Mouse (Mus musculus) heart, embryonic 11.5 days (tissue): ENCODE measurements around the gene Urb1. TPM values are rescaled to one million over a fixed set of nuclear protein-coding genes. Genes with fewer than 3 reads are reported as not detected.
"Not testable (repeated sequence)": the region's sequence is repeated elsewhere in the genome, so short reads cannot be mapped to it uniquely, and the experiment has no call there.

Experiments
- ATAC-seq: fragments of 200-750 bp; cut with Nextera tagmentation; replicated peaks from 2 replicates; pipeline ENCODE4 v1.8.0; 2017; ENCODE audit warnings: moderate library complexity; ENCODE audit not compliant: insufficient number of reproducible peaks, low FRiP score, low TSS enrichment
- H3K27ac ChIP-seq: fragments of 300-500 bp; sonication (generic); 2 replicates; pipeline ENCODE4 v1.5.1; 2014; ENCODE audit warnings: mild to moderate bottlenecking, low read depth, low read length
- H3K27me3 ChIP-seq: fragments of 300-500 bp; sonication (generic); 2 replicates; pipeline ENCODE4 v1.6.1; 2014; ENCODE audit warnings: mild to moderate bottlenecking, low read length, mixed read lengths; ENCODE audit not compliant: control insufficient read depth, insufficient read depth
- H3K36me3 ChIP-seq: fragments of 300-500 bp; sonication (generic); 2 replicates; pipeline ENCODE4 v1.6.1; 2014; ENCODE audit warnings: mild to moderate bottlenecking, low read length, moderate library complexity, mixed read lengths; ENCODE audit not compliant: control insufficient read depth, insufficient read depth
- H3K4me1 ChIP-seq: fragments of 300-500 bp; sonication (generic); 2 replicates; pipeline ENCODE4 v1.6.1; 2014; ENCODE audit warnings: low read length; ENCODE audit not compliant: control insufficient read depth, insufficient read depth
- H3K4me2 ChIP-seq: fragments of 300-500 bp; sonication (generic); 2 replicates; pipeline ENCODE4 v1.6.1; 2014; ENCODE audit warnings: mild to moderate bottlenecking, moderate library complexity
- H3K4me3 ChIP-seq: fragments of 300-500 bp; sonication (generic); 2 replicates; pipeline ENCODE4 v1.5.1; 2014; ENCODE audit warnings: low read depth, low read length
- H3K9ac ChIP-seq: fragments of 300-500 bp; sonication (generic); 2 replicates; pipeline ENCODE4 v1.6.1; 2014; ENCODE audit warnings: mild to moderate bottlenecking, low read depth, low read length, moderate library complexity
- H3K9me3 ChIP-seq: fragments of 300-500 bp; sonication (generic); replicated peaks from 2 replicates; pipeline ENCODE4 v1.6.1; 2016; ENCODE audit warnings: low read length; ENCODE audit not compliant: control insufficient read depth
- WGBS: fragments of 180-500 bp; shearing (Covaris S2); extraction: QIAGEN DNeasy Blood & Tissue Kit; methylation state at CpG from one replicate; pipeline ENCODE4 v1.1.7; 2014; ENCODE audit not compliant: insufficient replicate concordance; 5-methylcytosine and 5-hydroxymethylcytosine counted together
- polyA plus RNA-seq: library from polyadenylated mRNA; unstranded; fragments of >200 nt; fragmentation: Nextera tagmentation; extraction: Ambion mirVana; gene quantifications from 2 replicates; pipeline ENCODE4 v1.2.1, GENCODE M21; 2014

The Urb1 gene
- polyA plus RNA-seq, 1 experiment from 2014 or later, result 9.9 TPM

- H3K9ac ChIP-seq, result no peak overlapping the region
- H3K36me3 ChIP-seq, result no peaks in the 10 kb centered on the region
- H3K9me3 ChIP-seq, result no peaks in the 10 kb centered on the region
- H3K27ac ChIP-seq, result no peak overlapping the region
- 74% methylated on average over 7 of the region's 7 CpGs for WGBS
- no peak for ATAC-seq
- peaks cover 14% of the 10 kb centered on the region; the same call in 1 of the 2 replicates for H3K4me1 ChIP-seq
- H3K4me2 ChIP-seq, result no peak overlapping the region; the same call in 1 of the 2 replicates
- peaks cover 29% of the 10 kb centered on the region for H3K27me3 ChIP-seq
- no peak overlapping the region for H3K4me3 ChIP-seq
Measured at GRCm38 (mm10) chr16:90829136-90829535, 18.9 kb upstream of the Urb1 start.

DNA sequence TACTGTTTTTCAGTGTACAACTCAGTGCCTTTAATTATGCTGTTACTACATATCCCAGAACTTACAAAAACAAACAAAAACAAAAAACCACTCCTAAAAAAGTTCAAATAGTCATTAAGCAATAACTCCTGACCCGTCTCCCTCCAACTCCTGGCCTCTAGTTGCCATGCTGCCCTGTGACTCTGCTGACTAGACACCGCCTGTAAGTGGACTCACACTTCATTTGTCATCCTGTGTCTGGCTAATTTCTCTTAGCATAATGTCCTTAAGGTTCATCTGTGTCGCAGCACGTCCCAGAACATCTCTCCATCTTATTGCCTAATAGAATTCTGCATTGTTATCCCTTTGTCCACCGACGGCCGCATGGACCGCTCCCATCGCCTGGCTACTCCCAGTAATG is 17.3 kb upstream of the Urb1 start:
- no peaks in the 10 kb centered on the region for H3K36me3 ChIP-seq
- no peak overlapping the region for H3K9ac ChIP-seq
- H3K27ac ChIP-seq, result no peak overlapping the region
- H3K9me3 ChIP-seq, result no peaks in the 10 kb centered on the region
- peaks cover 23% of the 10 kb centered on the region for H3K27me3 ChIP-seq
- 82% methylated on average over 9 of the region's 9 CpGs for WGBS
- no peak for ATAC-seq
- H3K4me1 ChIP-seq, result peaks cover 7% of the 10 kb centered on the region; the same call in 1 of the 2 replicates
- no peak overlapping the region for H3K4me3 ChIP-seq
- no peak overlapping the region for H3K4me2 ChIP-seq

GRCm38 (mm10) chr16:90826457-90826856 is 16.2 kb upstream of the Urb1 start, which contains the start of gene Eva1c:
TSS of gene Eva1c (plus strand) at chr16:90826719.
- H3K9ac ChIP-seq, result no peak within 1 kb of the TSS

GRCm38 (mm10) chr16:90826041-90826440 is 15.8 kb upstream of the Urb1 start:
- Histone ChIP-seq H3K27me3 (peaks cover 9% of the 10 kb centered on the region), H3K9ac (no peak overlapping the region), H3K36me3 (no peaks in the 10 kb centered on the region), H3K27ac (no peak overlapping the region), H3K9me3 (no peaks in the 10 kb centered on the region), H3K4me2 (no peak overlapping the region), H3K4me3 (no peak overlapping the region), H3K4me1 (peaks cover 5% of the 10 kb centered on the region; the same call in 1 of the 2 replicates)
- 83% methylated on average over 5 of the region's 5 CpGs for WGBS
- ATAC-seq, result no peak

More at GRCm38 (mm10) chr16:90826457-90826856, 16.2 kb upstream of the Urb1 start, which contains the start of gene Eva1c:
- Histone ChIP-seq H3K27me3 (peaks cover 13% of the 10 kb centered on the region), H3K4me2 (no peak within 1 kb of the TSS), H3K27ac (no peak within 1 kb of the TSS), H3K9me3 (no peaks in the 10 kb centered on the region), H3K4me3 (no peak within 1 kb of the TSS), H3K4me1 (peaks cover 7% of the 10 kb centered on the region; the same call in 1 of the 2 replicates), H3K36me3 (no peaks in the 10 kb centered on the region)
- WGBS, result 63% methylated on average over 7 of the region's 7 CpGs
- ATAC-seq, result no peak

GRCm38 (mm10) chr16:90823986-90824385 is 13.8 kb upstream of the Urb1 start:
- H3K4me3 ChIP-seq, H3K4me1 ChIP-seq, H3K27me3 ChIP-seq, H3K9ac ChIP-seq, H3K9me3 ChIP-seq, H3K36me3 ChIP-seq, ATAC-seq, H3K27ac ChIP-seq, H3K4me2 ChIP-seq: not testable (repeated sequence)
- WGBS, result 62% methylated on average over 4 of the region's 4 CpGs

- no peak overlapping the region for H3K4me2 ChIP-seq
- H3K9me3 ChIP-seq, result no peaks in the 10 kb centered on the region
- no peaks in the 10 kb centered on the region for H3K36me3 ChIP-seq
- no peak overlapping the region for H3K4me3 ChIP-seq
- H3K4me1 ChIP-seq, result no peaks in the 10 kb centered on the region
- no peak for ATAC-seq
- H3K27me3 ChIP-seq, result no peaks in the 10 kb centered on the region
- H3K9ac ChIP-seq, result no peak overlapping the region
- no peak overlapping the region for H3K27ac ChIP-seq
- 67% methylated on average over 7 of the region's 7 CpGs for WGBS
Measured at GRCm38 (mm10) chr16:90822981-90823380, 12.8 kb upstream of the Urb1 start.

GRCm38 (mm10) chr16:90822284-90822935 is 12.2 kb upstream of the Urb1 start:
- Histone ChIP-seq H3K9ac (no peak overlapping the region), H3K4me1 (no peaks in the 10 kb centered on the region), H3K27ac (no peak overlapping the region), H3K4me3 (no peak overlapping the region), H3K4me2 (no peak overlapping the region), H3K27me3 (no peaks in the 10 kb centered on the region), H3K9me3 (no peaks in the 10 kb centered on the region), H3K36me3 (no peaks in the 10 kb centered on the region)
- no peak for ATAC-seq
- 81% methylated on average over 10 of the region's 10 CpGs for WGBS

DNA sequence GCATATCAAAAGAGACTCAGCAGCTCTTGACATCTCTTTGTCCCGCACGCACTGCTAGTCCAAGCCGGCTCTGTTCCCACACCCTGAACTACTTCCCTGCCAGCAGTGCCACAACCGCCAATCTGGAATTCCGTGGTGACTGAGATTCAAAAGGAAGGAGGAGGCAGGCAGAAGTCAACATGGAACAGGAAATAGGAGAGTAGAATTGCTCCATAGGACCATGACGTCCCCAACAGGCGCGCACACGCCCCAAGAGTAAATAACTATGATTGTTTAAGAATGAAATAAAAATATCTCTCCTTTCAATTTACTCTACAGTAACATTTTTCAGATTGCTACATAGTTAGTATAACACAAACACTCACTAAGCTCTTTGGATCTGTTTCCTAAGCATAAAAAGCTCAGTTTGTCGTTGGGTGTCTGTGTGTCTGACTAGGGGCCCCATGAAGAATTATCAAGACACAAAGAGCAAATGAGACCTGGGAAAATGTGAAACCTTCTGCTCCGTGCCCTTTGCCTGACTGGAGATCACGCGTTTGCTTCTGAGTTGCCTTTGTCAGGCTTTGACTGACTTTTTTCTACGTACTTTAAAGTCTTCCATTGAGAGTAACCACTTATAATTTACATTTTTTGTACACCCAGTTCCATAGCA is 11.0 kb upstream of the Urb1 start:
- H3K4me3 ChIP-seq, result no peak overlapping the region
- H3K4me2 ChIP-seq, result no peak overlapping the region
- H3K36me3 ChIP-seq, result no peaks in the 10 kb centered on the region
- H3K27ac ChIP-seq, result no peak overlapping the region
- H3K27me3 ChIP-seq, result no peaks in the 10 kb centered on the region
- no peak for ATAC-seq
- no peaks in the 10 kb centered on the region for H3K9me3 ChIP-seq
- 79% methylated on average over 14 of the region's 14 CpGs for WGBS
- no peaks in the 10 kb centered on the region for H3K4me1 ChIP-seq
- no peak overlapping the region for H3K9ac ChIP-seq
